Mouse (Mus musculus) brain, embryonic 14.5 days (tissue): ENCODE results near the gene Slc25a33.

Experiments used
- CTCF ChIP-seq: fragments of 200-500 bp; IDR thresholded peaks from 2 replicates; pipeline ENCODE4 v1.5.1; 2012; ENCODE audit warnings: inconsistent platforms, mild to moderate bottlenecking, moderate library complexity, borderline replicate concordance; ENCODE audit not compliant: insufficient read depth, insufficient read length; ENCODE audit errors: extremely low read depth
- POLR2A ChIP-seq: fragments of 200-500 bp; IDR thresholded peaks from 2 replicates; pipeline ENCODE4 v1.6.1; 2012; ENCODE audit warnings: mild to moderate bottlenecking, inconsistent platforms, borderline replicate concordance; ENCODE audit not compliant: poor library complexity, insufficient read depth, insufficient read length, severe bottlenecking; ENCODE audit errors: extremely low read depth

DNA sequence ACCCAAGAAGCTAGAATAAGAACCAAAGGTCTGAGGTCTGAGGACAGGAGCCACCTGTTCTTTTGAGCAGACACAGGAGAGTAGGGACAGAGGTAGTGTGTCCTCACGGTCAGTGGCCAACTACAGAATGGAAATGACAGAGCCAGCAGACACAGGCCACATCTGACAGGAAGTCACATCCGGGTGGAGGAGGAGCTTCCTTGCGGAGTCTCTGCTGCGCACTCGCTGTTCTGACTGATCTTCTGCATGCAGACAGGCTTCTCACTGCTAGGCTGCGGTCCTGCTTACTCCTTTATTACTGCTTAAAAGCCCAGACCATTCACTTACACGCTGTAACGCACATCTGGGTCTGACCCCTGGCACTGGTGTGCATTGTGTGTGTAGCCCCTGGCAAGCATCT lies 45.3 kb downstream of the Slc25a33 start:
- TF ChIP-seq CTCF: no peak
- TF ChIP-seq POLR2A: no peak
